In genomic region chr11:76178726-76179494, GRCm38 (mm10) we compare ENCODE assay signal across 8 mouse cellular contexts. TPM values are rescaled to one million over a fixed set of nuclear protein-coding genes. Genes with fewer than 3 reads are reported as not detected.
DNase-seq lines count a peak whose midpoint lies in the region; ATAC-seq and TF ChIP-seq lines count a peak whose summit lies in the region.

No protein-coding gene starts in this region.

- peak; percentile 49 for DNase-seq in WW6 (ENCODE audit: low read depth, low spot score)
- peak; percentile 30 for DNase-seq in embryo, embryonic 11.5 days (ENCODE audit: low read depth, low spot score)
- DNase-seq in kidney, postnatal 4 days = peak; percentile 48 to 72
- DNase-seq in ovary, postnatal 14 days (ENCODE audit: low spot score) = no peak

- no peak for TF ChIP-seq POLR2A in olfactory bulb, adult 2 months (IDR thresholded peaks at IDR 0.05; ENCODE audit: insufficient read depth, low read depth, low read length)

- no peaks in the 10 kb centered on the region for H3K27me3 ChIP-seq in C2C12 (ENCODE audit: control insufficient read depth, insufficient read depth, insufficient read length)
- H3K27me3 ChIP-seq in heart, embryonic 15.5 days = no peaks in the 10 kb centered on the region
- H3K27me3 ChIP-seq in lung, embryonic 15.5 days = no peaks in the 10 kb centered on the region

- peaks cover 47% of the 10 kb centered on the region for H3K79me2 ChIP-seq in C2C12 (ENCODE audit: control insufficient read depth, insufficient read depth)

- peak overlapping the region; percentile 71 for H3K27ac ChIP-seq in heart, embryonic 15.5 days
- peak overlapping the region; percentile 71 for H3K27ac ChIP-seq in lung, embryonic 15.5 days
- H3K27ac ChIP-seq in olfactory bulb, adult 2 months (ENCODE audit: insufficient read depth, low read depth, low read length) = no peak overlapping the region

- H3ac ChIP-seq in C2C12 (ENCODE audit: control insufficient read depth, insufficient read length, low read depth) = peak overlapping the region; percentile 84

- 1% methylated on average over 28 of the region's 28 CpGs for WGBS in heart, embryonic 15.5 days
- 2% methylated on average over 28 of the region's 28 CpGs for WGBS in lung, embryonic 15.5 days
- 2% methylated on average over 28 of the region's 28 CpGs for WGBS in olfactory bulb, adult 2 months

- peak; percentile 70 for ATAC-seq in heart, embryonic 15.5 days (replicated peaks; ENCODE audit: insufficient number of reproducible peaks, insufficient read depth, low FRiP score, low read depth)
- peak; percentile 73 for ATAC-seq in lung, embryonic 15.5 days (ENCODE audit: borderline replicate concordance, extremely low read depth, low FRiP score, low TSS enrichment)

- peak overlapping the region; percentile 94 for H3K4me2 ChIP-seq in heart, embryonic 15.5 days
- H3K4me2 ChIP-seq in lung, embryonic 15.5 days = peak overlapping the region; percentile 96

- peaks cover 4% of the 10 kb centered on the region for H3K36me3 ChIP-seq in C2C12 (ENCODE audit: control insufficient read depth, insufficient read depth)
- peaks cover 5% of the 10 kb centered on the region for H3K36me3 ChIP-seq in heart, embryonic 15.5 days
- H3K36me3 ChIP-seq in lung, embryonic 15.5 days = peaks cover under 1% of the 10 kb centered on the region; the same call in 1 of the 2 replicates

- H3K9me3 ChIP-seq in heart, embryonic 15.5 days (replicated peaks) = no peaks in the 10 kb centered on the region
- H3K9me3 ChIP-seq in lung, embryonic 15.5 days = no peaks in the 10 kb centered on the region

- TF ChIP-seq CTCF in C2C12 (IDR thresholded peaks at IDR 0.05; ENCODE audit: control insufficient read depth, insufficient read depth, insufficient read length) = no peak
- no peak for TF ChIP-seq CTCF in olfactory bulb, adult 2 months (IDR thresholded peaks at IDR 0.05; ENCODE audit: insufficient read depth, low read depth, low read length)

- peak overlapping the region; percentile 73 for H3K9ac ChIP-seq in heart, embryonic 15.5 days
- H3K9ac ChIP-seq in lung, embryonic 15.5 days = peak overlapping the region; percentile 77

- H3K79me3 ChIP-seq in C2C12 (ENCODE audit: low read depth) = peaks cover 8% of the 10 kb centered on the region

- H3K4me1 ChIP-seq in heart, embryonic 15.5 days (replicated peaks) = peaks cover 11% of the 10 kb centered on the region
- peaks cover 13% of the 10 kb centered on the region for H3K4me1 ChIP-seq in lung, embryonic 15.5 days
- peaks cover 4% of the 10 kb centered on the region; the same call in 1 of the 2 replicates for H3K4me1 ChIP-seq in olfactory bulb, adult 2 months (ENCODE audit: control insufficient read depth, insufficient read depth, low read length)

- peak overlapping the region; percentile 95 for H3K4me3 ChIP-seq in C2C12 (ENCODE audit: insufficient read depth, poor library complexity, severe bottlenecking)
- H3K4me3 ChIP-seq in heart, embryonic 15.5 days = peak overlapping the region; percentile 93
- peak overlapping the region; percentile 94 for H3K4me3 ChIP-seq in lung, embryonic 15.5 days
- peak overlapping the region; percentile 86 for H3K4me3 ChIP-seq in olfactory bulb, adult 2 months (ENCODE audit: insufficient read depth, low read depth, low read length)

TF ChIP-seq in C2C12, 6 proteins besides CTCF, POLR2A, EP300 and RAD21:
- no peak for TF ChIP-seq USF1 (IDR thresholded peaks at IDR 0.05; ENCODE audit: low read depth)
- no peak for TF ChIP-seq CEBPB (IDR thresholded peaks at IDR 0.05; ENCODE audit: low read depth)
- TF ChIP-seq FOSL1 (IDR thresholded peaks at IDR 0.05; ENCODE audit: insufficient read depth, low read length, poor library complexity, severe bottlenecking) = no peak
- TF ChIP-seq MYOG (IDR thresholded peaks at IDR 0.05; ENCODE audit: control insufficient read depth, extremely low read depth, insufficient read length) = no peak
- no peak for TF ChIP-seq MYOD1 (IDR thresholded peaks at IDR 0.05; ENCODE audit: control insufficient read depth, insufficient read length, low read depth)
- TF ChIP-seq MAX (IDR thresholded peaks at IDR 0.05) = no peak
TF ChIP-seq in C2C12: peak in this region for 0.

RNA-seq across cellular contexts. Expression of gene Vps53, which starts 0.5 kb away (rescaled TPM):
- polyA plus RNA-seq in C2C12 (2012; fragmentation: generic; extraction: Trizol) = 29.2 TPM
- polyA plus RNA-seq in heart, embryonic 15.5 days (2015; fragmentation: Nextera tagmentation; extraction: Ambion mirVana) = 26.0 and 31.6 TPM in 2 replicates
- polyA plus RNA-seq in lung, embryonic 15.5 days (2015; fragmentation: Nextera tagmentation; extraction: Ambion mirVana) = 36.0 and 36.9 TPM in 2 replicates
- not detected in 2 replicates for polyA plus RNA-seq in olfactory bulb, adult 2 months (2012; ENCODE audit: insufficient read depth, insufficient read length, low replicate concordance, missing spikeins)

RNA-seq across cellular contexts. Expression of gene Fam57a, which starts 0.6 kb away (rescaled TPM):
- 21.4 TPM for polyA plus RNA-seq in C2C12 (2012; fragmentation: generic; extraction: Trizol)
- 19.9 and 24.0 TPM in 2 replicates for polyA plus RNA-seq in heart, embryonic 15.5 days (2015; fragmentation: Nextera tagmentation; extraction: Ambion mirVana)
- polyA plus RNA-seq in lung, embryonic 15.5 days (2015; fragmentation: Nextera tagmentation; extraction: Ambion mirVana) = 32.2 and 34.4 TPM in 2 replicates
- not detected in 2 replicates for polyA plus RNA-seq in olfactory bulb, adult 2 months (2012; ENCODE audit: insufficient read depth, insufficient read length, low replicate concordance, missing spikeins)

RNA-seq across cellular contexts. Expression of gene Dbil5, which starts 38.5 kb away (rescaled TPM):
- 0.46 TPM for polyA plus RNA-seq in C2C12 (2012; fragmentation: generic; extraction: Trizol)
- polyA plus RNA-seq in heart, embryonic 15.5 days (2015; fragmentation: Nextera tagmentation; extraction: Ambion mirVana) = 0.95 and 1.0 TPM in 2 replicates
- 0.50 and 1.5 TPM in 2 replicates for polyA plus RNA-seq in lung, embryonic 15.5 days (2015; fragmentation: Nextera tagmentation; extraction: Ambion mirVana)
- polyA plus RNA-seq in olfactory bulb, adult 2 months (2012; ENCODE audit: insufficient read depth, insufficient read length, low replicate concordance, missing spikeins) = not detected in 2 replicates

RNA-seq across cellular contexts. Expression of gene Gemin4, which starts 38.6 kb away (rescaled TPM):
- polyA plus RNA-seq in C2C12 (2012; fragmentation: generic; extraction: Trizol) = 19.4 TPM
- polyA plus RNA-seq in heart, embryonic 15.5 days (2015; fragmentation: Nextera tagmentation; extraction: Ambion mirVana) = 15.1 and 23.9 TPM in 2 replicates
- polyA plus RNA-seq in lung, embryonic 15.5 days (2015; fragmentation: Nextera tagmentation; extraction: Ambion mirVana) = 28.3 and 37.0 TPM in 2 replicates
- not detected in 2 replicates for polyA plus RNA-seq in olfactory bulb, adult 2 months (2012; ENCODE audit: insufficient read depth, insufficient read length, low replicate concordance, missing spikeins)

Comparison
In these comparisons a context has a peak if more than half of its experiments do, and no peak if none do; other contexts are left out.
1. RNA of gene Vps53, which starts 0.5 kb away (polyA plus RNA-seq): 36.0 to 36.9 TPM in lung, embryonic 15.5 days, 29.2 TPM in C2C12 (single experiment) and 26.0 to 31.6 TPM in heart, embryonic 15.5 days; not detected in olfactory bulb, adult 2 months; every median in the first group is over 10 times any median in the second.
2. RNA of gene Fam57a, which starts 0.6 kb away (polyA plus RNA-seq): 32.2 to 34.4 TPM in lung, embryonic 15.5 days, 21.4 TPM in C2C12 (single experiment) and 19.9 to 24.0 TPM in heart, embryonic 15.5 days; not detected in olfactory bulb, adult 2 months; every median in the first group is over 10 times any median in the second.
3. Peak in every context shown above with its lines, with median percentiles within 50 percentile points of each other: H3K4me3 ChIP-seq.